In the genomic region with DNA sequence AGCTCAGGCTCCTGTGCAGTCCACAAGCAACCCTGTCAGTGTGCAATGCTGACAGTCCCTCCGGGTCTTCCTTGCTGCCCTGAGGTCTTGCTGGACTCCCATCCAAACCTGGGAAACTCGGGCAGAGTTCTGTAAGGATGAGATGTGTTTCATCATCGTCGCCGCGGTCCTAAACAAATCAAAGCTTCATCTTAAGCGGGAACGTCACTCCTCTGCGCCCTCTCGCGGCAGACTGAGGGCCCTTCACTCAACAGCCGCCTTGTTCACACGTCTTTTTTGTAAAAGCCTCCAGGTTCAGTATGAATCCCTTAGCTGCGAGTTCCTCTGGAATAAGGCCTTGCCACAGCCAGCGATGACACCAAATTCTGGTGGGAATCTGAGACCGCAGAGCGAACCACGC, we compare ENCODE assay signal across 8 mouse cellular contexts. TPM values are rescaled to one million over a fixed set of nuclear protein-coding genes. Genes with fewer than 3 reads are reported as not detected.
DNase-seq lines count a peak whose midpoint lies in the region; ATAC-seq and TF ChIP-seq lines count a peak whose summit lies in the region.

No protein-coding gene starts in this region.

- peak; percentile 48 for DNase-seq in c-Kit-positive CD71-positive TER-119-positive erythroid progenitor cells, embryonic 14.5 days (ENCODE audit: low spot score)
- DNase-seq in heart, postnatal 25 days (ENCODE audit: low spot score): peak; percentile 33
- peak; percentile 72 for DNase-seq in layer of hippocampus, adult 11-12 months (ENCODE audit: low spot score)
- peak; percentile 59 for DNase-seq in lung, adult 2 months
- peak; percentile 18 to 63 for DNase-seq in thymus, postnatal 10 days (ENCODE audit: low spot score in 2 of 2)

- H3K27ac ChIP-seq in forebrain, embryonic 13.5 days: no peak overlapping the region
- H3K27ac ChIP-seq in olfactory bulb, adult 2 months (ENCODE audit: insufficient read depth, low read depth, low read length): no peak overlapping the region

- peak; percentile 53 for ATAC-seq in forebrain, embryonic 13.5 days

- peak; percentile 81 for TF ChIP-seq CTCF in E14TG2a.4 (conservative IDR thresholded peaks at IDR 0.05; ENCODE audit: low read length)
- peak; percentile 87 for TF ChIP-seq CTCF in lung, adult 2 months (IDR thresholded peaks at IDR 0.05; ENCODE audit: insufficient read depth, low read length)
- peak; percentile 63; the same call in 1 of the 2 replicates for TF ChIP-seq CTCF in olfactory bulb, adult 2 months (IDR thresholded peaks at IDR 0.05; ENCODE audit: insufficient read depth, low read depth, low read length)

- H3K4me1 ChIP-seq in E14TG2a.4 (replicated peaks; ENCODE audit: low read depth, low read length): peaks cover 17% of the 10 kb centered on the region
- H3K4me1 ChIP-seq in forebrain, embryonic 13.5 days: peaks cover 3% of the 10 kb centered on the region; the same call in 1 of the 2 replicates
- no peaks in the 10 kb centered on the region for H3K4me1 ChIP-seq in lung, adult 2 months (ENCODE audit: control insufficient read depth, insufficient read depth, low read length)
- peaks cover 2% of the 10 kb centered on the region; the same call in 1 of the 2 replicates for H3K4me1 ChIP-seq in olfactory bulb, adult 2 months (ENCODE audit: control insufficient read depth, insufficient read depth, low read length)

- H3K4me3 ChIP-seq in E14TG2a.4 (replicated peaks; ENCODE audit: low read length): peak overlapping the region; percentile 41; the same call in 1 of the 2 replicates
- H3K4me3 ChIP-seq in forebrain, embryonic 13.5 days: peak overlapping the region; percentile 35
- no peak overlapping the region for H3K4me3 ChIP-seq in lung, adult 2 months (replicated peaks; ENCODE audit: extremely low read depth, low read depth, low read length)
- 0 out of 2 replicates have a peak overlapping the region, but pooled peaks have one; percentile 3 for H3K4me3 ChIP-seq in olfactory bulb, adult 2 months (ENCODE audit: insufficient read depth, low read depth, low read length)

- H3K9me3 ChIP-seq in E14TG2a.4 (ENCODE audit: low read length): no peaks in the 10 kb centered on the region
- H3K9me3 ChIP-seq in forebrain, embryonic 13.5 days (replicated peaks): no peaks in the 10 kb centered on the region

- no peaks in the 10 kb centered on the region for H3K36me3 ChIP-seq in E14TG2a.4 (ENCODE audit: insufficient read depth, low read length)
- H3K36me3 ChIP-seq in forebrain, embryonic 13.5 days (ENCODE audit: poor library complexity, severe bottlenecking): no peaks in the 10 kb centered on the region

- TF ChIP-seq POLR2A in lung, adult 2 months (IDR thresholded peaks at IDR 0.05; ENCODE audit: borderline replicate concordance, extremely low read depth, low read depth, low read length): no peak
- no peak for TF ChIP-seq POLR2A in olfactory bulb, adult 2 months (IDR thresholded peaks at IDR 0.05; ENCODE audit: insufficient read depth, low read depth, low read length)

- peak overlapping the region; percentile 62 for H3K9ac ChIP-seq in forebrain, embryonic 13.5 days

- WGBS in forebrain, embryonic 13.5 days: 3% methylated on average over 18 of the region's 18 CpGs
- WGBS in lung, adult 2 months: 3% methylated on average over 18 of the region's 18 CpGs
- 5% methylated on average over 18 of the region's 18 CpGs for WGBS in olfactory bulb, adult 2 months

- intact Hi-C loops in heart, postnatal 25 days (cut with DNase I): loop anchor here (5.0 kb wide), 1 partner anchor 152 kb away; a partner anchor contains a TSS

- peaks cover 46% of the 10 kb centered on the region for H3K27me3 ChIP-seq in E14TG2a.4 (ENCODE audit: insufficient read depth, low read length)
- 0 out of 2 replicates have a peak, but pooled peaks cover 4% of the 10 kb centered on the region for H3K27me3 ChIP-seq in forebrain, embryonic 13.5 days

- peak overlapping the region; percentile 70 for H3K4me2 ChIP-seq in forebrain, embryonic 13.5 days

RNA-seq across cellular contexts. Expression of a gene that starts 0.8 kb away (rescaled TPM):
- 0.76 and 0.87 TPM in 2 replicates for polyA plus RNA-seq in forebrain, embryonic 13.5 days (2015; fragmentation: Nextera tagmentation; extraction: Ambion mirVana)
- total RNA-seq in heart, postnatal 25 days (2021): not detected
- not detected in 2 replicates for polyA plus RNA-seq in lung, adult 2 months (2012; rRNA removed)
- not detected in 2 replicates for polyA plus RNA-seq in olfactory bulb, adult 2 months (2012; ENCODE audit: insufficient read depth, insufficient read length, low replicate concordance, missing spikeins)

RNA-seq across cellular contexts. Expression of a gene that starts 5.8 kb away (rescaled TPM):
- not detected in 2 replicates for polyA plus RNA-seq in forebrain, embryonic 13.5 days (2015; fragmentation: Nextera tagmentation; extraction: Ambion mirVana)
- total RNA-seq in heart, postnatal 25 days (2021): not detected
- not detected in 2 replicates for polyA plus RNA-seq in lung, adult 2 months (2012; rRNA removed)
- not detected in 2 replicates for polyA plus RNA-seq in olfactory bulb, adult 2 months (2012; ENCODE audit: insufficient read depth, insufficient read length, low replicate concordance, missing spikeins)

RNA-seq across cellular contexts. Expression of a gene that starts 36.0 kb away (rescaled TPM):
- 184 and 195 TPM in 2 replicates for polyA plus RNA-seq in forebrain, embryonic 13.5 days (2015; fragmentation: Nextera tagmentation; extraction: Ambion mirVana)
- 1 to 10 TPM; 5.1 to 5.7 TPM for total RNA-seq in heart, postnatal 25 days (2021)
- polyA plus RNA-seq in lung, adult 2 months (2012; rRNA removed): 16.7 and 26.0 TPM in 2 replicates
- polyA plus RNA-seq in olfactory bulb, adult 2 months (2012; ENCODE audit: insufficient read depth, insufficient read length, low replicate concordance, missing spikeins): not detected in 2 replicates

RNA-seq across cellular contexts. Expression of a gene that starts 37.5 kb away (rescaled TPM):
- polyA plus RNA-seq in forebrain, embryonic 13.5 days (2015; fragmentation: Nextera tagmentation; extraction: Ambion mirVana): 1.5 and 2.0 TPM in 2 replicates
- total RNA-seq in heart, postnatal 25 days (2021): 1 to 10 TPM; 4.0 to 8.1 TPM
- 17.0 and 21.4 TPM in 2 replicates for polyA plus RNA-seq in lung, adult 2 months (2012; rRNA removed)
- not detected in 2 replicates for polyA plus RNA-seq in olfactory bulb, adult 2 months (2012; ENCODE audit: insufficient read depth, insufficient read length, low replicate concordance, missing spikeins)

Comparison
In these comparisons a context has a peak if more than half of its experiments do, and no peak if none do; other contexts are left out.
1. RNA of a gene that starts 36.0 kb away (polyA plus RNA-seq): 184 to 195 TPM in forebrain, embryonic 13.5 days and 16.7 to 26.0 TPM in lung, adult 2 months; not detected in olfactory bulb, adult 2 months; every median in the first group is over 10 times any median in the second.
2. Peak in every context shown above with its lines, with median percentiles within 50 percentile points of each other: CTCF ChIP-seq and DNase-seq.